Mouse (Mus musculus) lung, adult 2 months (tissue): Measurements from ENCODE around the gene Ube2f. TPM values are rescaled to one million over a fixed set of nuclear protein-coding genes. Genes with fewer than 3 reads are reported as not detected.
A peak's percentile ranks its signal among the peaks of the same experiment; 100 is the strongest.

ENCODE experiments used
- DNase-seq: peaks from one replicate; pipeline ENCODE4 v3.0.0; 2022
- H3K4me1 ChIP-seq: fragments of 200-500 bp; 2 replicates; pipeline ENCODE4 v1.6.1; 2011; ENCODE audit warnings: low read length; ENCODE audit not compliant: control insufficient read depth, insufficient read depth
- H3K4me3 ChIP-seq: fragments of 200-500 bp; replicated peaks from 2 replicates; pipeline ENCODE3; 2011; ENCODE audit warnings: low read depth, mild to moderate bottlenecking, control low read depth, low read length; ENCODE audit errors: extremely low read depth
- CTCF ChIP-seq: fragments of 200-500 bp; IDR thresholded peaks from 2 replicates; pipeline ENCODE4 v1.5.1; 2011; ENCODE audit warnings: mild to moderate bottlenecking, low read length, control low read depth; ENCODE audit not compliant: insufficient read depth
- POLR2A ChIP-seq: fragments of 200-500 bp; IDR thresholded peaks from 2 replicates; pipeline ENCODE4 v1.6.1; 2011; ENCODE audit warnings: low read depth, mild to moderate bottlenecking, control low read depth, low read length, borderline replicate concordance; ENCODE audit errors: extremely low read depth
- whole genome bisulfite sequencing: fragments of 180-500 bp; shearing (Covaris S2); methylation state at CpG from one replicate; pipeline ENCODE4 v1.1.7; 2018; 5-methylcytosine and 5-hydroxymethylcytosine counted together
- polyA plus RNA-seq: library from polyadenylated mRNA; depleted of rRNA; stranded (reverse); fragments of >200 nt; gene quantifications from 2 replicates; pipeline ENCODE4 v1.2.3, GENCODE M21; 2012; rRNA removed

Ube2f gene
- polyA plus RNA-seq, result 21.7 and 29.8 TPM in 2 replicates

DNA sequence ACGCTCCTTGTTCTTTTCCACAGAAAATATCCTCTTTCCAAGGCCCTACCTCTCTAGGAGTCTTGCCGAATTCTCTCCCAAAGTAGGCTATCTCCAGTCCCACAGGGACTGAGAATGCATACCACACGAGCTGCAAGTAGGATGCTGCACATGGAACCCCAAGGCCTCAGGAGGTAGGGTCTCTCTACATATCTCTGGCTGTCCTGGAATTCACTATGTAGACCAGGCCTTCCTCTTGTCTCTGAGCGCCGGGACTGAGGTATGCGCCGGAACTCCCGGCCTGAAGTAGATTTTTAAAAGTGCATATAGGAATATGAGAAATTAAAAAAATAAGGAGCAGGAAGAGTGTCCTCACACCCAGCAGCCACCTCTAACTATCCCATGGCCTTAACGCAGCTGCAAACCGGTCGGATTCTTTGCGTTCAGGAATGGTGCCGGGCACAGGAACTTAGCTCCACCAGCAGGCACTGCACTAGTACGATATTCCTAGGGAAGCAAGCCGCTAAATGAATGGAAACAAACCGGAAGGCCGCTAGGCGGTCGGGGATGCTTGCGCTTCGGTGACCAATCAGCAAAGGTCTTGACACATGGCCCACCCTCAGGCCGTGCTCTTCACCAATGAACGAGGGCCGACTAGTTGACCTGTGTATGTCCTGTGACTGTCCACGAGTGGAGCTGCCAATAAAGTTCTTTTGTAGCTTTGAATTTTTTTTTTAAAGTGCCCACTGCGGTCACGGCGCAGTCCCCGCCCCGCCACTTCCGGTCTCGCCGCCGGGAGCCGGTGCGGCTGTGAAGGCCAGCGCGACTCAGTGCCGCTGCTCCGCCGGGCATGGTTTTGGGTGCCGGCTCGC, at the start of gene Ube2f:
Ube2f (plus strand) TSS at position 741 of the 851 bp plus-strand sequence.
- WGBS, result under 1% methylated on average over 43 of the region's 43 CpGs
- TF ChIP-seq POLR2A (peak; percentile 76; the same call in 1 of the 2 replicates), CTCF (peak; percentile 36; the same call in 1 of the 2 replicates)
- Histone ChIP-seq H3K4me1 (peaks cover 13% of the 10 kb centered on the region), H3K4me3 (peak within 1 kb of the TSS; percentile 78)
- peak; percentile 86 for DNase-seq

- TF ChIP-seq CTCF, result no peak
- no peak for TF ChIP-seq POLR2A
- DNase-seq, result no peak
- no peaks in the 10 kb centered on the region for H3K4me1 ChIP-seq
- WGBS, result 64% methylated on average over 3 of the region's 3 CpGs
- no peak overlapping the region for H3K4me3 ChIP-seq
These were observed 49.0 kb upstream of the Ube2f start for GRCm38 (mm10) chr1:91201122-91201521.

- DNase-seq, result no peak
- H3K4me1 ChIP-seq, result 0 out of 2 replicates have a peak, but pooled peaks cover 3% of the 10 kb centered on the region
- 81% methylated on average over 5 of the region's 5 CpGs for WGBS
- H3K4me3 ChIP-seq, result no peak overlapping the region
- no peak for TF ChIP-seq CTCF
- TF ChIP-seq POLR2A, result no peak
These were observed 45.8 kb upstream of the Ube2f start for GRCm38 (mm10) chr1:91204221-91204765.

DNA sequence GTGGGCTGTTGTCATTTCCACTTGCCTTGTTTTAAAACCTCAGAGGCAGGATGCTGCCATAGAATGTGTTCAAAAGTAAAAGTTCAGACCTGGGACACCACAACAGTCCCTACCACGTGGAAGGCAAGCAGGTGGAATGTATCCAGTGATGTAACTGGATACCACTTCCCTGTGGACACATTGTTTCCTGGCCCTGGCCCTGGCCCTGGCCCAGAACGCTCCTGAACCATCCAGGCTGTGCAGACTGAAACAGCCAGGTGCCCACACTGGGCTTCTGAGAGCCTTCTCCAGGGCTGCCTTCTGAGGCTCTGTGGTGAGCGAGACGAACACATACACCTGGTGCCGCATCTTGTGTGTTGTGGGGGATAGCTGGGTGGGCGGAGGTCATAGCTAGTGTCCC, 44.5 kb upstream of the Ube2f start:
- TF ChIP-seq CTCF, result no peak
- no peak for TF ChIP-seq POLR2A
- Histone ChIP-seq H3K4me3 (no peak overlapping the region), H3K4me1 (0 out of 2 replicates have a peak, but pooled peaks cover 3% of the 10 kb centered on the region)
- no peak for DNase-seq
- WGBS, result 81% methylated on average over 6 of the region's 6 CpGs

GRCm38 (mm10) chr1:91206336-91206735, 43.8 kb upstream of the Ube2f start:
- TF ChIP-seq CTCF (no peak), POLR2A (no peak)
- DNase-seq, result no peak
- Histone ChIP-seq H3K4me3 (no peak overlapping the region), H3K4me1 (0 out of 2 replicates have a peak, but pooled peaks cover 3% of the 10 kb centered on the region)
- 85% methylated on average over 8 of the region's 8 CpGs for WGBS

GRCm38 (mm10) chr1:91206873-91207272, 43.2 kb upstream of the Ube2f start:
- Histone ChIP-seq H3K4me3 (no peak overlapping the region), H3K4me1 (0 out of 2 replicates have a peak, but pooled peaks cover 3% of the 10 kb centered on the region)
- no peak for TF ChIP-seq POLR2A
- 61% methylated on average over 5 of the region's 5 CpGs for WGBS
- DNase-seq, result no peak

GRCm38 (mm10) chr1:91207334-91208074, 42.6 kb upstream of the Ube2f start:
- TF ChIP-seq POLR2A (no peak), CTCF (no peak)
- 52% methylated on average over 3 of the region's 3 CpGs for WGBS
- 0 out of 2 replicates have a peak, but pooled peaks cover 3% of the 10 kb centered on the region for H3K4me1 ChIP-seq
- no peak for DNase-seq
- no peak overlapping the region for H3K4me3 ChIP-seq

- H3K4me3 ChIP-seq, result no peak overlapping the region
- 0 out of 2 replicates have a peak, but pooled peaks cover 3% of the 10 kb centered on the region for H3K4me1 ChIP-seq
- TF ChIP-seq CTCF (no peak), POLR2A (no peak)
- 80% methylated on average over 6 of the region's 6 CpGs for WGBS
- no peak for DNase-seq
These were observed 40.8 kb upstream of the Ube2f start for GRCm38 (mm10) chr1:91209343-91209742.

- H3K4me1 ChIP-seq, result 0 out of 2 replicates have a peak, but pooled peaks cover 3% of the 10 kb centered on the region
- no peak for TF ChIP-seq CTCF
- no peak for TF ChIP-seq POLR2A
- no peak for DNase-seq
- WGBS, result 63% methylated on average over 6 of the region's 6 CpGs
- no peak overlapping the region for H3K4me3 ChIP-seq
These were observed 40.3 kb upstream of the Ube2f start for GRCm38 (mm10) chr1:91209785-91210184.

GRCm38 (mm10) chr1:91211099-91211498, 39.0 kb upstream of the Ube2f start:
- no peak overlapping the region for H3K4me3 ChIP-seq
- peaks cover 10% of the 10 kb centered on the region; the same call in 1 of the 2 replicates for H3K4me1 ChIP-seq
- no peak for TF ChIP-seq POLR2A
- peak; percentile 70 for TF ChIP-seq CTCF
- 71% methylated on average over 1 of the region's 1 CpGs for WGBS
- peak; percentile 53 for DNase-seq
